Mouse (Mus musculus): ENCODE data around the gene Tbc1d2b. TPM values are rescaled to one million over a fixed set of nuclear protein-coding genes. Genes with fewer than 3 reads are reported as not detected.
A peak's percentile ranks its signal among the peaks of the same experiment; 100 is the strongest.

Tbc1d2b gene
- total RNA-seq, 2 experiments from 2014 or later = 8.7 to 10.0 TPM

- DNase-seq (ENCODE audit: extremely low spot score in 1 of 2, low spot score in 1 of 2) = no peak
These were observed 26.1 kb downstream of the Tbc1d2b start for GRCm38 (mm10) chr9:90244301-90245151.

- no peak for DNase-seq (ENCODE audit: extremely low spot score in 1 of 2, low spot score in 1 of 2)
These were observed 27.7 kb downstream of the Tbc1d2b start for GRCm38 (mm10) chr9:90242855-90243254.

GRCm38 (mm10) chr9:90242291-90242690 is 28.3 kb downstream of the Tbc1d2b start:
- DNase-seq (ENCODE audit: extremely low spot score in 1 of 2, low spot score in 1 of 2) = no peak

GRCm38 (mm10) chr9:90241618-90242017 is 29.0 kb downstream of the Tbc1d2b start:
- peak in 1 of 2 experiments; percentile 19 for DNase-seq (ENCODE audit: extremely low spot score in 1 of 2, low spot score in 1 of 2)

- no peak for DNase-seq (ENCODE audit: extremely low spot score in 1 of 2, low spot score in 1 of 2)
These were observed 29.6 kb downstream of the Tbc1d2b start for GRCm38 (mm10) chr9:90241041-90241440.

- no peak for DNase-seq (ENCODE audit: extremely low spot score in 1 of 2, low spot score in 1 of 2)
These were observed 30.0 kb downstream of the Tbc1d2b start for GRCm38 (mm10) chr9:90240560-90240959.

GRCm38 (mm10) chr9:90237232-90238062 is 33.2 kb downstream of the Tbc1d2b start:
- DNase-seq (ENCODE audit: extremely low spot score in 1 of 2, low spot score in 1 of 2) = no peak

- DNase-seq (ENCODE audit: extremely low spot score in 1 of 2, low spot score in 1 of 2) = no peak
These were observed 33.8 kb downstream of the Tbc1d2b start for GRCm38 (mm10) chr9:90236817-90237216.

GRCm38 (mm10) chr9:90235258-90235882 is 35.2 kb downstream of the Tbc1d2b start:
- DNase-seq (ENCODE audit: extremely low spot score in 1 of 2, low spot score in 1 of 2) = no peak

GRCm38 (mm10) chr9:90234786-90235185 is 35.8 kb downstream of the Tbc1d2b start:
- no peak for DNase-seq (ENCODE audit: extremely low spot score in 1 of 2, low spot score in 1 of 2)

GRCm38 (mm10) chr9:90233906-90234419 is 36.6 kb downstream of the Tbc1d2b start:
- DNase-seq (ENCODE audit: extremely low spot score in 1 of 2, low spot score in 1 of 2) = no peak

- DNase-seq (ENCODE audit: extremely low spot score in 1 of 2, low spot score in 1 of 2) = no peak
These were observed 37.6 kb downstream of the Tbc1d2b start for GRCm38 (mm10) chr9:90232781-90233690.

- no peak for DNase-seq (ENCODE audit: extremely low spot score in 1 of 2, low spot score in 1 of 2)
These were observed 43.4 kb downstream of the Tbc1d2b start for GRCm38 (mm10) chr9:90227171-90227570.

GRCm38 (mm10) chr9:90226742-90227096 is 43.9 kb downstream of the Tbc1d2b start:
- no peak for DNase-seq (ENCODE audit: extremely low spot score in 1 of 2, low spot score in 1 of 2)

GRCm38 (mm10) chr9:90226081-90226741 is 44.4 kb downstream of the Tbc1d2b start:
- DNase-seq (ENCODE audit: extremely low spot score in 1 of 2, low spot score in 1 of 2) = peak; percentile 14 to 33

GRCm38 (mm10) chr9:90222275-90222674 is 48.3 kb downstream of the Tbc1d2b start:
- DNase-seq (ENCODE audit: extremely low spot score in 1 of 2, low spot score in 1 of 2) = no peak

GRCm38 (mm10) chr9:90217501-90217900 is 53.1 kb downstream of the Tbc1d2b start:
- no peak for DNase-seq (ENCODE audit: extremely low spot score in 1 of 2, low spot score in 1 of 2)

- DNase-seq (ENCODE audit: extremely low spot score in 1 of 2, low spot score in 1 of 2) = no peak
These were observed 54.2 kb downstream of the Tbc1d2b start for GRCm38 (mm10) chr9:90216259-90217001.

All from layer of hippocampus, postnatal 25 days (tissue).